Mouse (Mus musculus) bone marrow macrophage, adult 2 months (primary cell): ENCODE results near the gene Aatf. TPM values are rescaled to one million over a fixed set of nuclear protein-coding genes. Genes with fewer than 3 reads are reported as not detected.
A peak's percentile ranks its signal among the peaks of the same experiment; 100 is the strongest.
"Not testable (repeated sequence)": the region's sequence is repeated elsewhere in the genome, so short reads cannot be mapped to it uniquely, and the experiment has no call there.

ENCODE experiments used
- H3K27ac ChIP-seq: 2 replicates; pipeline ENCODE4 v1.5.1; 2012; ENCODE audit warnings: low read depth, low read length; ENCODE audit not compliant: insufficient read depth
- H3K4me1 ChIP-seq: 2 replicates; pipeline ENCODE4 v1.6.1; 2012; ENCODE audit warnings: low read length; ENCODE audit not compliant: control insufficient read depth, insufficient read depth
- H3K4me3 ChIP-seq: 2 replicates; pipeline ENCODE4 v1.5.1; 2012; ENCODE audit warnings: mild to moderate bottlenecking, low read length, moderate library complexity; ENCODE audit not compliant: insufficient read depth
- CTCF ChIP-seq: IDR thresholded peaks from 2 replicates; pipeline ENCODE4 v1.5.1; 2012; ENCODE audit warnings: low read depth, mild to moderate bottlenecking, low read length, moderate library complexity
- POLR2A ChIP-seq: IDR thresholded peaks from 2 replicates; pipeline ENCODE4 v1.6.1; 2012; ENCODE audit warnings: mild to moderate bottlenecking, low read depth, low read length, borderline replicate concordance
- polyA plus RNA-seq: library from polyadenylated mRNA; stranded (reverse); fragments of >200 nt; gene quantifications from 2 replicates; pipeline ENCODE4 v1.2.4, GENCODE M21; 2012; ENCODE audit not compliant: missing spikeins, insufficient read depth, insufficient read length

Aatf gene
- polyA plus RNA-seq, 1 experiment: 15.2 TPM

DNA sequence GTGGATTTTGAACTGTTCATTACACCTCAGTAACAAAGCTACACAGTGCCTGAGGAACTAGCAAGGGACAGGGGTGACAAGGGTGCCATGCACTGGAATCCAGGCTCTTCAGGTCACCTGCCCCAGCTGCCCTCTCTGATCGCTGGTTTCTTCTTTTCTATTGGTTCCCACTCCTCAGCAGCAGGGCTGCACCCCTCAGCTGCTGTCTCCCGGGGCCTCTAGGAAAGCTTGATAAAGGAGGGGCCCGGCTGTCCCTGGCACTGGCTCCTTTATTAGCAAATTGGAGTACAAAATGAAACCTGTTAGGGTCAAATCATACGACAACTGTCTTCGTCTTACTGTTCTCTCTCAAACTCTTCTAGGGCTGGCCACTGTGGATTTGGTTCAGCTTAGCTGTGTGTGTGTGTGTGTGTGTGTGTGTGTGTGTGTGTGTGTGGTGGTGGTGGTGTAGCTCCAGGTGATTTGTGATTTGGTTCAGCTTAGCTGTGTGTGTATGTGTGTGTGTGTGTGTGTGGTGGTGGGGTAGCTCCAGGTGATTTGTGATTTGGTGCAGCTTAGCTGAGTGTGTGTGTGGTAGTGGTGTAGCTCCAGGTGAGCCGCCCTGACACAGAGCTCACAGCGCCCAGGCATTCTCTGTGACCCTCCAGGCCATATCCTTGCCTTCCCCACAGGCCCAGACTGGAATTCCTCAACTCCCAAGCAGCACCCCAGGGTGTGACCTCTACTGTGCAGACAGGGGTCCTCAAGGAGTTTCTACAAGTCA is 102.3 kb downstream of the Aatf start:
- H3K27ac ChIP-seq: no peak overlapping the region
- TF ChIP-seq CTCF (no peak), POLR2A (no peak)
- H3K4me1 ChIP-seq: no peaks in the 10 kb centered on the region
- H3K4me3 ChIP-seq: no peak overlapping the region

DNA sequence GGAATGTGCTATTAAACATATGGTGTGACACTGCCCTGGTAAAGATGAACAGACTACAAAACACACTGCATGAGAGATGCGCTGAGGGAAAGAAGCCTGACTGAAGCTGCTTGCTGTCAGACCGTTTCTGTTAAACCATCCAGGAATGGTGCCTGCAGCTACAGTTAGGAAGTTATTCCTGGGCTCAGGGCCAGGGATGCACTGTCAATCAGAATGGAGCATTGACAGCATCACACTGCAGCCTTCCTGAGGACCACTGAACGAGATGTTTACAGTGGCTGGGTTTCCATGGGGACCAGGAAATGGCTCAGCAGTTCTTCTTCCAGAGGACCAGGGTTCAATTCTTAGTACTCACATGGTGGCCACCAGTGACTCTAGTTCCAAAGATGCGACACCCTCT is 102.9 kb downstream of the Aatf start:
- TF ChIP-seq POLR2A (no peak), CTCF (no peak)
- Histone ChIP-seq H3K4me3 (no peak overlapping the region), H3K4me1 (no peaks in the 10 kb centered on the region), H3K27ac (no peak overlapping the region)

DNA sequence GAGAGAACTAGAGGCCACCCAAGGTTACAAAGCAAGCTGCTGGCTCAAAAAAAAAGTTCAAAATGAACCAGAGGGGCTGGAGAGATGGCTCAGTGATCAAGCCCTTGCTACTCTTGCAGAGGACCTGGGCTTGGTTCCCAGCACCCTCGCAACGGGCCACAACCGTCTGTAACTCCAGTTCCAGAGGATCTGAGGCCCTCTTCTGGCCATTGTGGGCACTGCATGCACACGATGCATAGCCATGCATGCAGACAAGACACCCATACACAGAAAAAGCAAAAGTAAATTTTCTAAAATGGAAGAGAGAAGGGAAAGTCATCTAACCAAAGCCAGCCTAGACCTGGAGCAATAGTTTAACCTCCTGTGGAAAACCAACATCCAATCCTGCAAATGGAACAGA is 106.6 kb downstream of the Aatf start:
- 0 out of 2 replicates have a peak, but pooled peaks have one; percentile 6 for TF ChIP-seq CTCF
- no peak for TF ChIP-seq POLR2A
- H3K27ac ChIP-seq: no peak overlapping the region
- no peaks in the 10 kb centered on the region for H3K4me1 ChIP-seq
- no peak overlapping the region for H3K4me3 ChIP-seq

DNA sequence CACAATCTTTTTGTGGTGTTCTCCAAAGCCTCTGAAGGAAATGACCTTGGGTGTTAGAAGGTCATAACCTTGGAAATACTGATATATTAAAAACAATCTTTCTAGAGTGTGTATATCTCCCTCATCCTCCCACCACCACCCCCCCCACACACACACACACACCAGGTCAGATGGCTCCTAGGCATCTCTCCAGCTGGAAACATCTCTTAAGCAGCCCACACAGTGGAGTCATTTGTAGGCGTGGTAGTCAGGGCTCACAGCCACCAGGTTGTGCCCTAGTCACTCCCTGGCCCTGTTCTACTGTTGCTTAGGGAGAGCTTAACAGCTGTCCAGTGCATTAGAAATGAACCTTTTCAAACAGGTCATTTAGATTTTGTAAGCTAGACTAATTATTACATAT is 118.3 kb downstream of the Aatf start:
- Histone ChIP-seq H3K4me1 (no peaks in the 10 kb centered on the region), H3K4me3 (no peak overlapping the region), H3K27ac (no peak overlapping the region)
- TF ChIP-seq CTCF (no peak), POLR2A (no peak)

DNA sequence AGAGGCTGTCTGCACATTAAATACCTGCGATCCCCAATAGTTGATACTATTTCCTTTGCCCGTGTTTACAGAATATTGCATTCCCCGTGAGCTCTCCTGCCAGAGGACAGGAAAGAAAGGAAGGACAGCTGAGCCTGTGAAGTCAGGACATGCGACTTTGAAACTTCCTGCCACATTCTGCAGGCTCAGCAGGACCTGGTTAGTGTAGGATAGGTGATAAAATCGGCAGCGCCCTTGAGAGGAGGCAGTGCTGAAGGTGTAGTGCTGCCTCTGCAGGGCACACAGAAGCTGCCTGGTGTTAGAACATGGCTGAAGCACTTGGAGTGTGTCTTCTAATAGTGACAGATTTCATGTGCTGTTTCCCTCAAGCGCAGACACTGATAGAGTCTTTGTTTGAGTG is 119.8 kb downstream of the Aatf start:
- Histone ChIP-seq H3K4me1 (no peaks in the 10 kb centered on the region), H3K27ac (no peak overlapping the region)
- TF ChIP-seq POLR2A: no peak
- TF ChIP-seq CTCF: no peak

DNA sequence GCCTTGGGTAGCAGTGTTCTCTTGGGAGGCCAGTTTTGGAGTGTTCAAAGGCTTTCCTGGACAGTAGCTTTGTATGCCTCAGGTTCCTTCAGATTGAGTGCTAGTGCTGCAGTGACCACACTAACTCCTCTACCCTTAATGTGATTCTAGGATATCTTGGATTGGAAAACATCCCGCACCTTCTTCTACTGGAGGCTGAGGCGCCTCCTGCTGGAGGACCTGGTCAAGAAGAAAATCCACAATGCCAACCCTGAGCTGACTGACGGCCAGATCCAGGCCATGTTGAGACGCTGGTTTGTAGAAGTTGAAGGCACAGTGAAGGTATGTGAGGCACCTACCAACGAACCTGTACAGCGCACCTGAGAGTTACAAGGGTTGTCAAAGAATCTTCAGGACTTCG is 121.3 kb downstream of the Aatf start:
- H3K4me1 ChIP-seq, H3K27ac ChIP-seq, H3K4me3 ChIP-seq: not testable (repeated sequence)

More for the DNA sequence above, 119.8 kb downstream of the Aatf start:
- no peak overlapping the region for H3K4me3 ChIP-seq

DNA sequence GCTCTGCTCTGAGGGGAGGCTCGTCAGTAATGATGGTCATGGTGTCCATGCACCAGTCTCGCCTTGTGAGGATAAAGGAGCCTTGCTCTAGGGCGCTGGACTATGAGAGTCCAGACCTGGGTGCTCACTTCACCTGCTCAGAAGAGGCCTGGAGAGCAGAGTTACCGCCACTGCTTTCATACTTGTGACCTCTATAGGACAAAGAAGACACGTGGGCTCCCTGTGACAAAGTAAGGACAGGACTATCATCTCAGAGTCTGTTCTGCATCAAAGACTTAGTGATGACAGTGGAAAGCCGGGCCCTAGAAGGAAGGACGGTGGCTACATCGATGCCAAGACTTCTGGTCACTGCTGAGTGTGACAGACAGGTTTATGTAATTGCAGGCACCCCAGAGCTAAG is 122.2 kb downstream of the Aatf start:
- H3K4me1 ChIP-seq: no peaks in the 10 kb centered on the region
- H3K4me3 ChIP-seq: no peak overlapping the region
- TF ChIP-seq CTCF (no peak), POLR2A (no peak)
- no peak overlapping the region for H3K27ac ChIP-seq

DNA sequence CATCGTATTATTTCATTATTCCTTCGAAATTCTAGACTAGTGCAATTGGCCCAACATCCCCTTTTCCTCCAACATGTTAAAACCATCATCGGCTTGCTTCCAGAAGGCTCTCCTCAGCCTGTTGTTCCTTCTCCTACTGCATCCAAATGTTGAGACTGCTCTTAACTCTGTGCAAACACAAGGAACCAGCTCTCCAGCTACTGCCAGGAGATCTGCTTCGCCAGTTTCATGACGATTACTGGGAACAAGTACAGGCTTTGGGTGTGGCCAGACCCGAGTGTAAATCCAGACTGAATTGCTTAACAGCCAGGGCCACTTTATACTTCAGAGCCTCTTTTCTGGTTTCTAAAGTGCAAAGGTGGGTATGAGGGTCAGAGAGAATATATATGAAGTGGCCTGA is 124.0 kb downstream of the Aatf start:
- no peak overlapping the region for H3K4me3 ChIP-seq
- H3K4me1 ChIP-seq: no peaks in the 10 kb centered on the region
- TF ChIP-seq CTCF (no peak), POLR2A (no peak)
- no peak overlapping the region for H3K27ac ChIP-seq

DNA sequence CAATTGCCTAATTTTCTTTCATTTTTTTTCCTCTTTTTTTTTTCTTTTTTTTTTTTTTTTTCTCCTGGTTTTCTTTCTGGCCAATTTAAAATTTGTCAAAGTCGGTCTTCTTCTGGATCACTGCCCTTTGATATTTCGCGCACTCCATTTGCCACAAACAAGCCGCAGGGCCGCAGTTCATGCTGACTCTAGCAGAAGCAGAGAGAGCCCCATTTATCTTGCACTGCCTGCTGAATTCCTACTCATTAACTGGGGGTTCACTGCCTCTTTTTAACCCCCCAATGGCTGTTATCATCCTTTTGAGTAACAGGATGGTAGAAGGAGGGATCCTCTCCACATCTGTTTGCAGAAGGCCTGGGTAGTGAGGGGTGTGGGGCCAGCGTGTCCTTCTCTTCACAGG is 129.4 kb downstream of the Aatf start:
- Histone ChIP-seq H3K4me3 (no peak overlapping the region), H3K4me1 (no peaks in the 10 kb centered on the region), H3K27ac (no peak overlapping the region)
- TF ChIP-seq CTCF: no peak
- no peak for TF ChIP-seq POLR2A

DNA sequence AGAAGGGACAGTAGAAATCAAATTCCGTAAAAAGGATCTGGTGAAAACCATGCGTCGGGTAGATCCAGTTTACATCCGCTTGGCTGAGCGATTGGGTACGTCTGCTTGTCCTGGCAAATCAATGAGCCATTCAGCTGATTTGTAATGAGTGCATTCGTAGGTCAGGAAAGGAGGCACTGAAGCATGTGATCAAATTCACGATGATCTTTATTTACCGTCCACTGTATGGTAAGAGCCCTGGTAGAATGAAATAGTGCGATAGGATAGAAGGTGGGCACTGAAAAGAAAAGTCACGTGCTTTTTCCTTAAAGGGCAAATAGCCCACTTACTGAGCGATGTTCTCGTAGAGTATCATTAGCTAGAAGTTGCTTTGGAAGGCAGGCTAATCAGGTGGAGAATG is 130.9 kb downstream of the Aatf start:
- no peaks in the 10 kb centered on the region for H3K4me1 ChIP-seq
- H3K27ac ChIP-seq: no peak overlapping the region
- TF ChIP-seq POLR2A (no peak), CTCF (no peak)
- H3K4me3 ChIP-seq: no peak overlapping the region

DNA sequence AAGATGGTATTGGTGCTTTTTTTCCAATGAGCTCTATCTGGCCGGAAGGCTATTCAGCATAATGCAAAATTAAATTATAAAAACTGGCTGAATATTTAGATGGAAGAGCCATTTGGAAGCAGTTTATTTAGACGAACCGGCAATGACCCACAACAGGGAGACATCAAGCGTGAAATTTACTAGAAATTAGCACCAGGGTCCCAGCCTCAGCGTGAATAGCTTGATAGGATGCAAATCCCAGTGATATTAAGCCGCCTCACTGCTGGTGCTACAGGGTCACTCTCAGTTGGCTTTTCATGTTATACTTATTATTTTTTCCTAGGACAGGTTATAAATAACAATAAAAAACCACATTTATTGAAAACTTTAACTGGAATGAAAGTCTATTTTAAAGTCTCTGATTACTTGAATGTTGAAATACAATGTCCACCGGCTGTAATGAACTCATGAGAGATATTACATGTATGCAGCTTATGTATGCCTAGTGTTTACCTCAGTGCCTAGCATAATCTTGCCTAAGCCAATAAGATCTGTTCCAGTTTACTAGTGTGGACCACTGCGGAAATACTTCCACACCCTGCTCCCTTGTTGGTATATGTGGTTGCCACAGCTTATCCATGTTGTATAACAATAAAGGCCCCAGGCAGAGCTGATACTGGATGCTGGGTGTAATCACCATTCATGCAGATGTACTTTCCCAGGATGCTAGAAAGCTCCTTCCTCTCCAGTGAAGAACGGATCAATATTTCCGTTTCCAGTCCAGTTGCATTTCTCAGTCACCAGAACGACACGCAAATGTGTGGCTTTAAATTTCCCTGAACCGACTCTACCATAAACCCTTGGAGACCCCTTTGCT is 136.6 kb downstream of the Aatf start:
- TF ChIP-seq POLR2A (no peak), CTCF (no peak)
- no peak overlapping the region for H3K4me3 ChIP-seq
- no peaks in the 10 kb centered on the region for H3K4me1 ChIP-seq
- no peak overlapping the region for H3K27ac ChIP-seq
